Mouse (Mus musculus) intestine, postnatal 0 days (tissue): ENCODE data around the gene Hist1h2bc. TPM values are rescaled to one million over a fixed set of nuclear protein-coding genes. Genes with fewer than 3 reads are reported as not detected.
A peak's percentile ranks its signal among the peaks of the same experiment; 100 is the strongest.
"Not testable (repeated sequence)": the region's sequence is repeated elsewhere in the genome, so short reads cannot be mapped to it uniquely, and the experiment has no call there.

Experiments used
- ATAC-seq: fragments of 200-750 bp; cut with Nextera tagmentation; 2 replicates; pipeline ENCODE4 v1.8.0; 2017; ENCODE audit warnings: mild to moderate bottlenecking, moderate TSS enrichment, moderate library complexity
- H3K27ac ChIP-seq: fragments of 300-500 bp; sonication (generic); 2 replicates; pipeline ENCODE4 v1.5.1; 2014; ENCODE audit warnings: mild to moderate bottlenecking, low read depth, low read length, moderate library complexity
- H3K27me3 ChIP-seq: fragments of 300-500 bp; sonication (generic); replicated peaks from 2 replicates; pipeline ENCODE4 v1.6.1; 2014; ENCODE audit warnings: low read length, mixed read lengths; ENCODE audit not compliant: control insufficient read depth, insufficient read depth
- H3K36me3 ChIP-seq: fragments of 300-500 bp; sonication (generic); 2 replicates; pipeline ENCODE4 v1.6.1; 2014; ENCODE audit warnings: mild to moderate bottlenecking, moderate library complexity; ENCODE audit not compliant: control insufficient read depth, insufficient read depth
- H3K4me1 ChIP-seq: fragments of 300-500 bp; sonication (generic); replicated peaks from 2 replicates; pipeline ENCODE4 v1.6.1; 2014; ENCODE audit warnings: antibody characterized with exemption, low read length, mixed read lengths; ENCODE audit not compliant: control insufficient read depth, insufficient read depth
- H3K4me2 ChIP-seq: fragments of 300-500 bp; sonication (generic); replicated peaks from 2 replicates; pipeline ENCODE4 v1.6.1; 2014; ENCODE audit warnings: low read depth, mild to moderate bottlenecking, moderate library complexity
- H3K4me3 ChIP-seq: fragments of 300-500 bp; sonication (generic); 2 replicates; pipeline ENCODE4 v1.5.1; 2014; ENCODE audit warnings: low read depth, low read length
- H3K9ac ChIP-seq: fragments of 300-500 bp; sonication (generic); 2 replicates; pipeline ENCODE4 v1.6.1; 2014; ENCODE audit warnings: mild to moderate bottlenecking, low read depth, low read length
- H3K9me3 ChIP-seq: fragments of 300-500 bp; sonication (generic); 2 replicates; pipeline ENCODE4 v1.6.1; 2016; ENCODE audit warnings: mixed run types; ENCODE audit not compliant: control insufficient read depth
- CTCF ChIP-seq: sonication (generic); IDR thresholded peaks from 2 replicates; pipeline ENCODE4 v1.5.1; 2016; ENCODE audit warnings: low read depth, mild to moderate bottlenecking, control low read depth, antibody characterized with exemption, moderate library complexity
- WGBS: fragments of 180-500 bp; shearing (Covaris S2); extraction: QIAGEN DNeasy Blood & Tissue Kit; methylation state at CpG from one replicate; pipeline ENCODE4 v1.1.7; 2014; 5-methylcytosine and 5-hydroxymethylcytosine counted together
- polyA plus RNA-seq: library from polyadenylated mRNA; unstranded; fragments of >200 nt; fragmentation: Nextera tagmentation; extraction: Ambion mirVana; gene quantifications from 2 replicates; pipeline ENCODE4 v1.2.1, GENCODE M21; 2015

Hist1h2bc gene
- 211 and 224 TPM in 2 replicates for polyA plus RNA-seq

- peak within 1 kb of the TSS; percentile 61 for H3K4me2 ChIP-seq
- H3K4me1 ChIP-seq, result 0 out of 2 replicates have a peak, but pooled peaks cover 3% of the 10 kb centered on the region
- peak within 1 kb of the TSS; percentile 48 for H3K4me3 ChIP-seq
- H3K36me3 ChIP-seq, result no peaks in the 10 kb centered on the region
- no peaks in the 10 kb centered on the region for H3K9me3 ChIP-seq
- TF ChIP-seq CTCF, result no peak; the same call in 1 of the 2 replicates
- H3K27me3 ChIP-seq, result no peaks in the 10 kb centered on the region
- 0% methylated on average over 32 of the region's 32 CpGs for WGBS
- ATAC-seq, result peak; percentile 92
- H3K27ac ChIP-seq, result peak within 1 kb of the TSS; percentile 95
- peak within 1 kb of the TSS; percentile 60 for H3K9ac ChIP-seq
These were observed at the start of gene Hist1h2bc, which contains the start of gene Hist1h2ac for GRCm38 (mm10) chr13:23683755-23684281. Gene Hist1h2bc (plus strand): TSS chr13:23684199. Gene Hist1h2ac (minus strand): TSS chr13:23683948.

GRCm38 (mm10) chr13:23659636-23660366 is 24.2 kb upstream of the Hist1h2bc start:
- H3K27ac ChIP-seq, result no peak overlapping the region
- 68% methylated on average over 6 of the region's 6 CpGs for WGBS
- TF ChIP-seq CTCF, result no peak
- H3K27me3 ChIP-seq, result no peaks in the 10 kb centered on the region
- no peak overlapping the region for H3K4me2 ChIP-seq
- no peak overlapping the region for H3K4me3 ChIP-seq
- no peaks in the 10 kb centered on the region for H3K4me1 ChIP-seq
- no peak overlapping the region for H3K9ac ChIP-seq
- H3K9me3 ChIP-seq, result no peaks in the 10 kb centered on the region
- ATAC-seq, result no peak
- H3K36me3 ChIP-seq, result no peaks in the 10 kb centered on the region

GRCm38 (mm10) chr13:23662536-23662935 is 21.5 kb upstream of the Hist1h2bc start:
- no peak for ATAC-seq
- TF ChIP-seq CTCF, result no peak

GRCm38 (mm10) chr13:23681990-23682582 is 1.9 kb upstream of the Hist1h2bc start:
- Histone ChIP-seq H3K4me2 (peak overlapping the region; percentile 61; the same call in 1 of the 2 replicates), H3K27ac (no peak overlapping the region), H3K4me3 (no peak overlapping the region), H3K9me3 (no peaks in the 10 kb centered on the region), H3K36me3 (no peaks in the 10 kb centered on the region), H3K9ac (no peak overlapping the region), H3K4me1 (no peaks in the 10 kb centered on the region), H3K27me3 (no peaks in the 10 kb centered on the region)
- no peak for TF ChIP-seq CTCF
- no peak for ATAC-seq
- WGBS, result 78% methylated on average over 6 of the region's 6 CpGs

More at GRCm38 (mm10) chr13:23662536-23662935, 21.5 kb upstream of the Hist1h2bc start:
- Histone ChIP-seq H3K9ac (no peak overlapping the region), H3K4me2 (no peak overlapping the region), H3K36me3 (no peaks in the 10 kb centered on the region), H3K4me3 (no peak overlapping the region), H3K27ac (no peak overlapping the region), H3K9me3 (no peaks in the 10 kb centered on the region), H3K27me3 (no peaks in the 10 kb centered on the region), H3K4me1 (no peaks in the 10 kb centered on the region)
- WGBS, result 56% methylated on average over 3 of the region's 3 CpGs

- no peak for ATAC-seq
- Histone ChIP-seq H3K36me3 (no peaks in the 10 kb centered on the region), H3K4me1 (no peaks in the 10 kb centered on the region), H3K27ac (0 out of 2 replicates have a peak overlapping the region, but pooled peaks have one; percentile 60), H3K4me3 (peak overlapping the region; percentile 48), H3K9me3 (no peaks in the 10 kb centered on the region), H3K27me3 (no peaks in the 10 kb centered on the region), H3K4me2 (peak overlapping the region; percentile 61), H3K9ac (peak overlapping the region; percentile 31; the same call in 1 of the 2 replicates)
- no peak for TF ChIP-seq CTCF
- 20% methylated on average over 1 of the region's 1 CpGs for WGBS
These were observed 1.4 kb upstream of the Hist1h2bc start for GRCm38 (mm10) chr13:23682623-23682946.

- not testable (repeated sequence) for H3K9me3 ChIP-seq, H3K4me1 ChIP-seq, H3K36me3 ChIP-seq, H3K27me3 ChIP-seq
- WGBS, result 8% methylated on average over 14 of the region's 30 CpGs
- ATAC-seq, result peak; percentile 32
- Histone ChIP-seq H3K9ac (peak overlapping the region; percentile 31; the same call in 1 of the 2 replicates), H3K4me3 (peak overlapping the region; percentile 48), H3K27ac (peak overlapping the region; percentile 77), H3K4me2 (peak overlapping the region; percentile 61)
These were observed 848 bp upstream of the Hist1h2bc start for GRCm38 (mm10) chr13:23682947-23683754.

GRCm38 (mm10) chr13:23684295-23684945 is 421 bp downstream of the Hist1h2bc start:
- not testable (repeated sequence) for H3K4me1 ChIP-seq, H3K9me3 ChIP-seq, H3K27me3 ChIP-seq, H3K36me3 ChIP-seq
- peak; percentile 3; the same call in 1 of the 2 replicates for ATAC-seq
- WGBS, result under 1% methylated on average over 11 of the region's 37 CpGs
- peak overlapping the region; percentile 48 for H3K4me3 ChIP-seq
- H3K9ac ChIP-seq, result peak overlapping the region; percentile 60
- peak overlapping the region; percentile 95 for H3K27ac ChIP-seq
- H3K4me2 ChIP-seq, result peak overlapping the region; percentile 61
